Mouse (Mus musculus) C2C12 (cell line): ENCODE measurements at regions not wholly inside any gene's neighbourhood (a gene's known extent, or its start where the extent isn't known, plus 50 kb on each side); places are given as distances from the start of the nearest gene placed in this dataset.
"Not testable (repeated sequence)": the region's sequence is repeated elsewhere in the genome, so short reads cannot be mapped to it uniquely, and the experiment has no call there.

Experiments used
- H3K27me3 ChIP-seq: one replicate; pipeline ENCODE4 v1.6.1; 2011; ENCODE audit not compliant: control insufficient read depth, insufficient read depth, insufficient read length
- H3K36me3 ChIP-seq: one replicate; pipeline ENCODE4 v1.6.1; 2011; ENCODE audit not compliant: control insufficient read depth, insufficient read depth
- H3K4me3 ChIP-seq: one replicate; pipeline ENCODE4 v1.5.1; 2011; ENCODE audit warnings: mild to moderate bottlenecking, control low read depth; ENCODE audit not compliant: poor library complexity, insufficient read depth, severe bottlenecking
- H3K79me2 ChIP-seq: one replicate; pipeline ENCODE4 v1.6.1; 2011; ENCODE audit not compliant: control insufficient read depth, insufficient read depth
- H3K79me3 ChIP-seq: one replicate; pipeline ENCODE4 v1.6.1; 2011; ENCODE audit warnings: low read depth, control low read depth
- H3ac ChIP-seq: one replicate; pipeline ENCODE3; 2011; ENCODE audit warnings: low read depth; ENCODE audit not compliant: control insufficient read depth, insufficient read length
- CEBPB ChIP-seq: IDR thresholded peaks from one replicate; pipeline ENCODE4 v1.6.1; 2011; ENCODE audit warnings: low read depth, mild to moderate bottlenecking, control low read depth, moderate library complexity
- CTCF ChIP-seq: IDR thresholded peaks from one replicate; pipeline ENCODE4 v1.5.1; 2011; ENCODE audit not compliant: control insufficient read depth, insufficient read depth, insufficient read length
- FOSL1 ChIP-seq: IDR thresholded peaks from one replicate; pipeline ENCODE4 v1.8.0; 2011; ENCODE audit warnings: mild to moderate bottlenecking, low read length; ENCODE audit not compliant: poor library complexity, insufficient read depth, severe bottlenecking
- MAX ChIP-seq: IDR thresholded peaks from one replicate; pipeline ENCODE4 v1.6.1; 2011; ENCODE audit warnings: mild to moderate bottlenecking, control low read depth
- MYOD1 ChIP-seq: IDR thresholded peaks from one replicate; pipeline ENCODE4 v1.6.1; 2011; ENCODE audit warnings: low read depth; ENCODE audit not compliant: control insufficient read depth, insufficient read length
- MYOG ChIP-seq: IDR thresholded peaks from one replicate; pipeline ENCODE4 v1.6.1; 2011; ENCODE audit not compliant: control insufficient read depth, insufficient read length; ENCODE audit errors: extremely low read depth
- USF1 ChIP-seq: IDR thresholded peaks from one replicate; pipeline ENCODE4 v1.6.1; 2011; ENCODE audit warnings: low read depth, mild to moderate bottlenecking, control low read depth, moderate library complexity

GRCm38 (mm10) chr4:67378632-67379031 lies 551.2 kb downstream of the Tlr4 start:
- Histone ChIP-seq H3ac (no peak overlapping the region), H3K27me3 (no peaks in the 10 kb centered on the region), H3K4me3 (no peak overlapping the region), H3K79me3 (no peaks in the 10 kb centered on the region), H3K79me2 (no peaks in the 10 kb centered on the region), H3K36me3 (no peaks in the 10 kb centered on the region)
- TF ChIP-seq MYOG: no peak
- TF ChIP-seq MYOD1: no peak
- TF ChIP-seq CTCF: no peak
- no peak for TF ChIP-seq MAX
- TF ChIP-seq CEBPB: peak; percentile 93
- no peak for TF ChIP-seq FOSL1
- no peak for TF ChIP-seq USF1

- Histone ChIP-seq H3K79me3 (no peaks in the 10 kb centered on the region), H3K36me3 (no peaks in the 10 kb centered on the region), H3K79me2 (no peaks in the 10 kb centered on the region), H3K4me3 (no peak overlapping the region), H3ac (no peak overlapping the region), H3K27me3 (no peaks in the 10 kb centered on the region)
- TF ChIP-seq CEBPB: no peak
- no peak for TF ChIP-seq MYOG
- TF ChIP-seq MYOD1: no peak
- no peak for TF ChIP-seq FOSL1
- TF ChIP-seq CTCF: no peak
- no peak for TF ChIP-seq USF1
- no peak for TF ChIP-seq MAX
Observed at GRCm38 (mm10) chr4:67387834-67388233, 560.5 kb downstream of the Tlr4 start.

GRCm38 (mm10) chr4:67402977-67403376 lies 575.6 kb downstream of the Tlr4 start:
- Histone ChIP-seq H3K36me3 (no peaks in the 10 kb centered on the region), H3K27me3 (no peaks in the 10 kb centered on the region), H3K4me3 (no peak overlapping the region), H3K79me2 (no peaks in the 10 kb centered on the region), H3K79me3 (no peaks in the 10 kb centered on the region), H3ac (no peak overlapping the region)
- TF ChIP-seq MYOG: no peak
- TF ChIP-seq FOSL1: no peak
- TF ChIP-seq MAX: no peak
- TF ChIP-seq CTCF: no peak
- TF ChIP-seq USF1: no peak
- no peak for TF ChIP-seq CEBPB
- TF ChIP-seq MYOD1: no peak

GRCm38 (mm10) chr4:67424064-67424463 lies 596.7 kb downstream of the Tlr4 start:
- Histone ChIP-seq H3ac (no peak overlapping the region), H3K27me3 (no peaks in the 10 kb centered on the region), H3K79me3 (no peaks in the 10 kb centered on the region), H3K36me3 (no peaks in the 10 kb centered on the region), H3K79me2 (no peaks in the 10 kb centered on the region), H3K4me3 (no peak overlapping the region)
- no peak for TF ChIP-seq FOSL1

GRCm38 (mm10) chr4:67425712-67426111 lies 598.3 kb downstream of the Tlr4 start:
- no peaks in the 10 kb centered on the region for H3K79me3 ChIP-seq
- no peaks in the 10 kb centered on the region for H3K36me3 ChIP-seq
- H3ac ChIP-seq: no peak overlapping the region
- TF ChIP-seq MYOD1: no peak
- TF ChIP-seq MYOG: no peak
- no peak for TF ChIP-seq CEBPB
- TF ChIP-seq FOSL1: no peak
- TF ChIP-seq MAX: no peak
- TF ChIP-seq USF1: no peak
- no peak for TF ChIP-seq CTCF
- H3K27me3 ChIP-seq: no peaks in the 10 kb centered on the region
- H3K4me3 ChIP-seq: no peak overlapping the region
- H3K79me2 ChIP-seq: no peaks in the 10 kb centered on the region

GRCm38 (mm10) chr4:67447835-67448234 lies 620.5 kb downstream of the Tlr4 start:
- peak; percentile 54 for TF ChIP-seq FOSL1
- TF ChIP-seq USF1: no peak
- no peak overlapping the region for H3K4me3 ChIP-seq
- H3ac ChIP-seq: no peak overlapping the region
- no peaks in the 10 kb centered on the region for H3K36me3 ChIP-seq
- H3K27me3 ChIP-seq: no peaks in the 10 kb centered on the region
- no peaks in the 10 kb centered on the region for H3K79me2 ChIP-seq
- H3K79me3 ChIP-seq: no peaks in the 10 kb centered on the region

- not testable (repeated sequence) for H3K79me2 ChIP-seq, H3K4me3 ChIP-seq, H3K79me3 ChIP-seq, H3ac ChIP-seq, H3K27me3 ChIP-seq, H3K36me3 ChIP-seq
Observed at GRCm38 (mm10) chr4:67459871-67460270, 632.5 kb downstream of the Tlr4 start.
